Mouse (Mus musculus): ENCODE data around the gene Ptp4a2.

DNA sequence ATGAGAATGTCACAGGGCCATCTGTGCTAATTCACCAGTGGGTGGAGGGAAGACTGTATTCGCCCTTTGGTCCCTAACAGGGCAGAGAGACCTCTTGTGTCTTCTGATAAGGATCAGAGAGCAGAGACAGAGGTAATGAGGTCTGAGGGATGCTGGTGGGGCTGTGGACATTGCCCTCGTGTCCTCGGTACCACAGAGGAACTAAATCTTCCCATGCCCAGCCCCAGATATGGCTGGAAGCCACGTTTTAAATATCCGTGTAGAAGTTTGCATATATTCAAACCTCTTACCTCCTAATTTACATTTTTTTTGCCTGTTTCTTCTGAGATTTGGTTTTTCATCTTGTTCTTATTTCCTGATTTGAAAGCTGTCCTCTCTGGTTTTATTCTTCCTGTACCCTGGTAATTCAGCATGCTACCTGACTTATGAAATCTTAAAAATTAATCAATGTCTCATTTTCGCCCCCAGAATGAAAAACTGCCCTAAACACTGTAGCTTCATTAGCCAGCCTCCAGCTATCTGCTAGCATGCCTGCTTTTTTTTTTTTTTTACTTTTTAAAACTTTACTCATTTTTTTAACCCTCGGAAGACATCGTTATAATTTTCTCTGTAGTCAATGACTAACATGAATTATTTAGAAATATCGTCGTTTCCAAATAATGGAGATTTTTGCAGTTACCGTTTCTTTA, 67.1 kb downstream of the Ptp4a2 start:
- TF ChIP-seq CTCF (IDR thresholded peaks at IDR 0.05), result no peak
- TF ChIP-seq POLR2A (IDR thresholded peaks at IDR 0.05; ENCODE audit: insufficient read depth, low read depth, low read length), result no peak

Data from heart, adult 2 months (tissue).